Mouse (Mus musculus): Measurements from ENCODE around the gene Arhgap6. TPM values are rescaled to one million over a fixed set of nuclear protein-coding genes. Genes with fewer than 3 reads are reported as not detected.

The Arhgap6 gene
- polyA plus RNA-seq, 1 experiment from 2014 or later, result 0.98 TPM

- no peaks in the 10 kb centered on the region for H3K9me3 ChIP-seq
- no peak overlapping the region for H3K27ac ChIP-seq
- peaks cover 91% of the 10 kb centered on the region for H3K27me3 ChIP-seq (ENCODE audit: poor library complexity, severe bottlenecking)
- WGBS, result 56% methylated on average over 2 of the region's 2 CpGs
- H3K36me3 ChIP-seq (replicated peaks), result no peaks in the 10 kb centered on the region
- no peak overlapping the region for H3K4me3 ChIP-seq
- H3K4me1 ChIP-seq, result no peaks in the 10 kb centered on the region
- no peak for DNase-seq (ENCODE audit: extremely low spot score, low spot score)
Measured at GRCm38 (mm10) chrX:168907586-168907985, 112.7 kb downstream of the Arhgap6 start.

- no peak for DNase-seq (ENCODE audit: extremely low spot score, low spot score)
- no peak overlapping the region for H3K4me3 ChIP-seq
- peaks cover 92% of the 10 kb centered on the region for H3K27me3 ChIP-seq (ENCODE audit: poor library complexity, severe bottlenecking)
- no peak overlapping the region for H3K27ac ChIP-seq
- no peaks in the 10 kb centered on the region for H3K36me3 ChIP-seq (replicated peaks)
- no peaks in the 10 kb centered on the region for H3K9me3 ChIP-seq
- no peaks in the 10 kb centered on the region for H3K4me1 ChIP-seq
Measured at GRCm38 (mm10) chrX:168913519-168913918, 118.6 kb downstream of the Arhgap6 start.

GRCm38 (mm10) chrX:168920942-168921341, 126.0 kb downstream of the Arhgap6 start:
- WGBS, result 75% methylated on average over 2 of the region's 2 CpGs
- DNase-seq (ENCODE audit: extremely low spot score, low spot score), result no peak

GRCm38 (mm10) chrX:168932420-168932819, 137.5 kb downstream of the Arhgap6 start:
- WGBS, result 89% methylated on average over 1 of the region's 1 CpGs
- Histone ChIP-seq H3K4me1 (no peaks in the 10 kb centered on the region), H3K36me3 (replicated peaks) (no peaks in the 10 kb centered on the region), H3K9me3 (no peaks in the 10 kb centered on the region), H3K27ac (no peak overlapping the region), H3K27me3 (ENCODE audit: poor library complexity, severe bottlenecking) (peaks cover 60% of the 10 kb centered on the region), H3K4me3 (no peak overlapping the region)
- DNase-seq (ENCODE audit: extremely low spot score, low spot score), result no peak

More at GRCm38 (mm10) chrX:168920942-168921341, 126.0 kb downstream of the Arhgap6 start:
- Histone ChIP-seq H3K36me3 (replicated peaks) (no peaks in the 10 kb centered on the region), H3K4me3 (no peak overlapping the region), H3K4me1 (no peaks in the 10 kb centered on the region), H3K27ac (no peak overlapping the region), H3K27me3 (ENCODE audit: poor library complexity, severe bottlenecking) (peaks cover 58% of the 10 kb centered on the region), H3K9me3 (no peaks in the 10 kb centered on the region)

- H3K9me3 ChIP-seq, result no peaks in the 10 kb centered on the region
- no peak overlapping the region for H3K4me3 ChIP-seq
- no peaks in the 10 kb centered on the region for H3K36me3 ChIP-seq (replicated peaks)
- no peak for DNase-seq (ENCODE audit: extremely low spot score, low spot score)
- no peak overlapping the region for H3K27ac ChIP-seq
- no peaks in the 10 kb centered on the region for H3K4me1 ChIP-seq
- 13% methylated on average over 3 of the region's 3 CpGs for WGBS
- H3K27me3 ChIP-seq (ENCODE audit: poor library complexity, severe bottlenecking), result peaks cover 80% of the 10 kb centered on the region
Measured at GRCm38 (mm10) chrX:168935447-168935846, 140.5 kb downstream of the Arhgap6 start.

- H3K36me3 ChIP-seq (replicated peaks), result no peaks in the 10 kb centered on the region
- WGBS, result 50% methylated on average over 4 of the region's 4 CpGs
- H3K4me3 ChIP-seq, result no peak overlapping the region
- H3K27ac ChIP-seq, result no peak overlapping the region
- H3K9me3 ChIP-seq, result no peaks in the 10 kb centered on the region
- peaks cover 81% of the 10 kb centered on the region for H3K27me3 ChIP-seq (ENCODE audit: poor library complexity, severe bottlenecking)
- H3K4me1 ChIP-seq, result no peaks in the 10 kb centered on the region
- DNase-seq (ENCODE audit: extremely low spot score, low spot score), result no peak
Measured at GRCm38 (mm10) chrX:168937941-168938340, 143.0 kb downstream of the Arhgap6 start.

DNA sequence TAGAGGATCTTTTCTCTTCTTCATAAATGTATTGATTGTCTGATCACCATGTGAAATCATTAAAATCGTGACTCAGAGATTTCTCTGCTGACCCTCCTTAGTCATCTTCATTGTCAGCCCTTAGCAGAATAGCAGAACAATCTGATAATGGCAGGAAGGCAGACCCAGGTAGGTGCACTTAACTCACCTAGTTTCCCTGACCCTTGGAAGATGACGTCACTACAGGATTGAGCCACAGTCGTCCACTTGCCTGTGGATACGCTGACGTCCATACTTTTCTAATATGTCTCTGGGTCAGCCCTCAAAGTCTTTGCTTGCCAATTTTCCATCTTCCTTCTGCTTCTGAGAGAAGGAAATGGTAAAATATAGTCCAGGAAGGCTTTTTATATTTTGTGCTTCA, 146.8 kb downstream of the Arhgap6 start:
- H3K27me3 ChIP-seq (ENCODE audit: poor library complexity, severe bottlenecking), result peaks cover 86% of the 10 kb centered on the region
- no peak overlapping the region for H3K4me3 ChIP-seq
- DNase-seq (ENCODE audit: extremely low spot score, low spot score), result no peak
- 84% methylated on average over 5 of the region's 5 CpGs for WGBS
- no peaks in the 10 kb centered on the region for H3K9me3 ChIP-seq
- H3K4me1 ChIP-seq, result no peaks in the 10 kb centered on the region
- H3K36me3 ChIP-seq (replicated peaks), result no peaks in the 10 kb centered on the region
- no peak overlapping the region for H3K27ac ChIP-seq

DNA sequence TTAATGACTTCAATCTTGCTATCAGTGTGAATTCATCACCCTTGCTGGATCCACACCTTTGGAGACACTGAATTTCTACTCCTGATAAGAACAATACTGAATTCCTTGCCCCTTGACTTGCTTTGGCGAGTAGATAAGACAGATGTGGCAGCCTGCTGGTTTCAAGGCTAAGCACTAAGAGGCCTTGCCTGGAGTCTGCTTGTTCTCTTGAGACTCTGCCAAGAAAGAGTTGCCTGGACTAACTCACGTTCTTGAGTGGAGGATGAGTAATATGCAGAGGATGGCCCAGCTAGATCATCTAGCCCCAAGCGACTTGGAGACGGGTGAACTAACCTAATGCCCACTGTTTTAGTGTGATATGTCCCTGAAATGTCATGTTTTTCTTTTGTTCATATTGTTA, 148.3 kb downstream of the Arhgap6 start:
- WGBS, result 83% methylated on average over 4 of the region's 4 CpGs
- H3K27me3 ChIP-seq (ENCODE audit: poor library complexity, severe bottlenecking), result peaks cover 85% of the 10 kb centered on the region

GRCm38 (mm10) chrX:168975444-168975843, 180.5 kb downstream of the Arhgap6 start:
- DNase-seq (ENCODE audit: extremely low spot score, low spot score), result no peak
- H3K9me3 ChIP-seq, result no peaks in the 10 kb centered on the region
- no peaks in the 10 kb centered on the region for H3K36me3 ChIP-seq (replicated peaks)
- no peak overlapping the region for H3K27ac ChIP-seq
- no peaks in the 10 kb centered on the region for H3K4me1 ChIP-seq
- 79% methylated on average over 1 of the region's 1 CpGs for WGBS
- peaks cover 85% of the 10 kb centered on the region for H3K27me3 ChIP-seq (ENCODE audit: poor library complexity, severe bottlenecking)
- H3K4me3 ChIP-seq, result no peak overlapping the region

More for the DNA sequence above, 148.3 kb downstream of the Arhgap6 start:
- Histone ChIP-seq H3K36me3 (replicated peaks) (no peaks in the 10 kb centered on the region), H3K9me3 (no peaks in the 10 kb centered on the region), H3K4me1 (no peaks in the 10 kb centered on the region), H3K27ac (no peak overlapping the region), H3K4me3 (no peak overlapping the region)
- DNase-seq (ENCODE audit: extremely low spot score, low spot score), result no peak

DNA sequence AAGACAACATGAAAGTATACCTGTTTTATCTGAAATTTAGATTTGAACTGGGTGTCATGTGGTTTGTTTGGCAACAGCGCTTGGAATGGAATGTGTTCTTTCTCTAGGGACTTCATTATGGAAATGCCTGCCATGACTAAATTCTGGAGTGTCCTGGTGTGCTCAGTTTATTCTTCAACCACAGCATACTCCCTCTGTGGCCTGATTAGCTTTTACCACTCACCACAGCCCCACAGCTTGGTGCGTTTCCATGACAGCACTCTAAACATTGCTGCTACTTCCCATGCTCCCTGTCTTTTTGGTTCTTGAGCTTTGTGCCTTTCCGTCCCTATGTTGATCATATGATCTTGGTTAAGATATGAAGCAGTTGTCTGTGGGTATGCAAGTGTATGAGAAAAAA, 182.9 kb downstream of the Arhgap6 start:
- H3K4me1 ChIP-seq, result no peaks in the 10 kb centered on the region
- no peak overlapping the region for H3K27ac ChIP-seq
- no peaks in the 10 kb centered on the region for H3K36me3 ChIP-seq (replicated peaks)
- 69% methylated on average over 3 of the region's 3 CpGs for WGBS
- DNase-seq (ENCODE audit: extremely low spot score, low spot score), result no peak
- no peak overlapping the region for H3K4me3 ChIP-seq
- no peaks in the 10 kb centered on the region for H3K9me3 ChIP-seq
- H3K27me3 ChIP-seq (ENCODE audit: poor library complexity, severe bottlenecking), result peaks cover 87% of the 10 kb centered on the region

DNA sequence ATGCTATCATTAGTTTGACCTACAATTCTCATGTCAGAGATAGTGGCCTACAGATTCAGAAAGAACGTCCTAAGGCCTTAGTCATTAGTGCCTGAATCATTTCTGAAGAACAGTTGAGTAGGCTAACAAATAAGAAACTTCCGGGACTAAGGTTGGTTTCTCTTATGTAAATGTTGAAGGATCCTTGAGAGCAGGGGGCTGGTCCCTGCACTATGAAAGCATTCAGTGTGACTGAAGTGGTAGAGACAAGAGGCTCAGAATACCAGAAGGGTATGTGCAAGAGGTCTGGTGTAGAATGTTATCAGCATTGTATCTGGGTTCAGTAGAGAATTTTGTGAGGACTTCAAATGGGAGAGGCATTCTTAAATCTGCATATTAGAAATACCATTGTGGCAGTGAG, 185.5 kb downstream of the Arhgap6 start:
- 82% methylated on average over 2 of the region's 2 CpGs for WGBS
- H3K4me3 ChIP-seq, result no peak overlapping the region
- peaks cover 88% of the 10 kb centered on the region for H3K27me3 ChIP-seq (ENCODE audit: poor library complexity, severe bottlenecking)

DNA sequence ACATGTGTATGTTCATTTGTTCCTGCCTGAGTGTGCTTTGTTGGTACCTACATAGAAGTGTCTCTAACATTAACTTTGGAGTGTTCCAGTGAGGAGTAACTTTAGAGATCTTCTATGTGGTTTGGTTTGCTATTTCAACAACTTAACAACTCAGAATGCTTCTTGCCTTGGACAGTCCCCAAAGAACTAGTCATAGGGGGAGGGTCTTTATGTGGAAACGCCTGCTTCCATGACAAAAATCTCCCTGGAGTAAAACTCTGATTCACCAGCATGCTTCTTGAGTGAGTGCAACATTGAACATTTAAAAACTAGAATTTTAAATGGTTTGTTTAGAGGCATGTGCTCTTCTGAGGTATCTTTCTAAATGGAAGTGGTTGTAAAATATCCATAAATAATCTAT, 212.2 kb downstream of the Arhgap6 start:
- WGBS, result 63% methylated on average over 1 of the region's 1 CpGs
- H3K36me3 ChIP-seq (replicated peaks), result no peaks in the 10 kb centered on the region
- H3K4me3 ChIP-seq, result no peak overlapping the region
- no peak overlapping the region for H3K27ac ChIP-seq
- H3K27me3 ChIP-seq (ENCODE audit: poor library complexity, severe bottlenecking), result peaks cover 83% of the 10 kb centered on the region
- H3K4me1 ChIP-seq, result no peaks in the 10 kb centered on the region
- DNase-seq (ENCODE audit: extremely low spot score, low spot score), result no peak
- no peaks in the 10 kb centered on the region for H3K9me3 ChIP-seq

More for the DNA sequence above, 185.5 kb downstream of the Arhgap6 start:
- no peaks in the 10 kb centered on the region for H3K4me1 ChIP-seq
- DNase-seq (ENCODE audit: extremely low spot score, low spot score), result no peak
- no peaks in the 10 kb centered on the region for H3K9me3 ChIP-seq
- H3K27ac ChIP-seq, result no peak overlapping the region
- H3K36me3 ChIP-seq (replicated peaks), result no peaks in the 10 kb centered on the region

DNA sequence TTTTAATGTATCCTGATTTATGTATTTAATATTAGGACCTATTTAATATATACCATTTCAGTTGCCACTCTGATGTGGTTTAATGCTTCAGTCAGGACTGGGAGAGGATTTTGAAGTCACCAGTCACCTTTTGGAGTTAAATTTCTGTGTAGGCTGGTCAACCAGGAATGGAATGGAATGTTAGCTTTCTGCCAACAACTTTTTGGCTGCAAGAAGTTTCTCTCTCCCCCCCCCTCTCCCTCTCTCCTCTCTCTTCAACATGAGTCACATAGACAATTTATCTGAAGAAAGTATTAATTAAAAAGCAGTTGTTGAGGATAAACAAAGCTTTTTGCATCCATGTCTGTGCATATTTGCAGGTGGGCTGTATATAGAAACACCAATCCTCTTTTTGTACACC, 217.8 kb downstream of the Arhgap6 start:
- Histone ChIP-seq H3K27ac (no peak overlapping the region), H3K27me3 (ENCODE audit: poor library complexity, severe bottlenecking) (peaks cover 84% of the 10 kb centered on the region), H3K9me3 (no peaks in the 10 kb centered on the region), H3K4me3 (no peak overlapping the region), H3K4me1 (no peaks in the 10 kb centered on the region), H3K36me3 (replicated peaks) (no peaks in the 10 kb centered on the region)
- DNase-seq (ENCODE audit: extremely low spot score, low spot score), result no peak

GRCm38 (mm10) chrX:169034390-169034789, 239.5 kb downstream of the Arhgap6 start:
- H3K4me1 ChIP-seq, result no peaks in the 10 kb centered on the region
- no peaks in the 10 kb centered on the region for H3K9me3 ChIP-seq
- H3K4me3 ChIP-seq, result no peak overlapping the region
- H3K36me3 ChIP-seq (replicated peaks), result no peaks in the 10 kb centered on the region
- no peak overlapping the region for H3K27ac ChIP-seq
- WGBS, result 96% methylated on average over 1 of the region's 1 CpGs
- peaks cover 97% of the 10 kb centered on the region for H3K27me3 ChIP-seq (ENCODE audit: poor library complexity, severe bottlenecking)
- DNase-seq (ENCODE audit: extremely low spot score, low spot score), result no peak
